Mouse (Mus musculus) CD8-positive naive resting alpha-beta T cell, adult 2 months (primary cell): ENCODE results near the gene Pde6b.

Experiments used
- DNase-seq, 2 experiments: peaks; one replicate each; pipeline ENCODE4 v3.0.0; 2022; ENCODE audit warnings: low read depth in 2 of 2, low spot score in 2 of 2

Gene Pde6b

GRCm38 (mm10) chr5:108386449-108386848 lies 1.7 kb upstream of the Pde6b start:
- no peak for DNase-seq

GRCm38 (mm10) chr5:108389744-108390143 lies 1.6 kb downstream of the Pde6b start:
- no peak for DNase-seq

- no peak for DNase-seq
Measured at GRCm38 (mm10) chr5:108403453-108403852, 15.3 kb downstream of the Pde6b start.

GRCm38 (mm10) chr5:108405460-108405859 lies 17.3 kb downstream of the Pde6b start:
- DNase-seq = no peak

GRCm38 (mm10) chr5:108406977-108407376 lies 18.8 kb downstream of the Pde6b start:
- DNase-seq = no peak

- no peak for DNase-seq
Measured at GRCm38 (mm10) chr5:108414711-108415110, 26.5 kb downstream of the Pde6b start.

GRCm38 (mm10) chr5:108422741-108423140 lies 34.5 kb downstream of the Pde6b start:
- DNase-seq = no peak

- DNase-seq = no peak
Measured at GRCm38 (mm10) chr5:108423427-108423826, 35.2 kb downstream of the Pde6b start.

GRCm38 (mm10) chr5:108427186-108427585 lies 39.0 kb downstream of the Pde6b start:
- peak in 1 of 2 experiments; percentile 38 for DNase-seq

GRCm38 (mm10) chr5:108431196-108431595 lies 43.0 kb downstream of the Pde6b start:
- no peak for DNase-seq

- peak; percentile 94 to 96 for DNase-seq
Measured at GRCm38 (mm10) chr5:108433804-108434587, 45.8 kb downstream of the Pde6b start, which contains the start of gene Atp5k. Atp5k (minus strand) TSS chr5:108434448.

- DNase-seq = no peak
Measured at GRCm38 (mm10) chr5:108436101-108436500, 47.9 kb downstream of the Pde6b start.

GRCm38 (mm10) chr5:108446973-108447372 lies 58.8 kb downstream of the Pde6b start:
- no peak for DNase-seq

- DNase-seq = no peak
Measured at GRCm38 (mm10) chr5:108447857-108448256, 59.7 kb downstream of the Pde6b start.

GRCm38 (mm10) chr5:108448785-108449668 lies 60.8 kb downstream of the Pde6b start, which contains the start of gene Mfsd7a:
Mfsd7a (minus strand) TSS chr5:108448891.
- no peak for DNase-seq

- no peak for DNase-seq
Measured at GRCm38 (mm10) chr5:108450837-108451540, 62.8 kb downstream of the Pde6b start.

GRCm38 (mm10) chr5:108451611-108452010 lies 63.4 kb downstream of the Pde6b start:
- no peak for DNase-seq

- DNase-seq = no peak
Measured at GRCm38 (mm10) chr5:108452422-108452821, 64.2 kb downstream of the Pde6b start.

- DNase-seq = no peak
Measured at GRCm38 (mm10) chr5:108454094-108454493, 65.9 kb downstream of the Pde6b start.

GRCm38 (mm10) chr5:108458706-108459105 lies 70.5 kb downstream of the Pde6b start:
- no peak for DNase-seq

GRCm38 (mm10) chr5:108460461-108460860 lies 72.3 kb downstream of the Pde6b start:
- no peak for DNase-seq
